Mouse (Mus musculus) midbrain, embryonic 11.5 days (tissue): ENCODE measurements around the gene Mmp14. TPM values are rescaled to one million over a fixed set of nuclear protein-coding genes. Genes with fewer than 3 reads are reported as not detected.

Experiments
- ATAC-seq: fragments of 200-750 bp; cut with Nextera tagmentation; 2 replicates; pipeline ENCODE4 v1.8.0; 2017; ENCODE audit warnings: moderate TSS enrichment, moderate library complexity; ENCODE audit not compliant: low FRiP score
- DNase-seq: peaks from one replicate; pipeline ENCODE4 v3.0.0; 2015; ENCODE audit warnings: low spot score; ENCODE audit errors: missing footprints
- H3K27ac ChIP-seq: fragments of 300-500 bp; sonication (generic); 2 replicates; pipeline ENCODE4 v1.5.1; 2014; ENCODE audit warnings: low read depth, low read length
- H3K27me3 ChIP-seq: fragments of 300-500 bp; sonication (generic); 2 replicates; pipeline ENCODE4 v1.6.1; 2014; ENCODE audit warnings: mild to moderate bottlenecking, low read length, moderate library complexity, mixed read lengths; ENCODE audit not compliant: control insufficient read depth, insufficient read depth
- H3K36me3 ChIP-seq: fragments of 300-500 bp; sonication (generic); 2 replicates; pipeline ENCODE4 v1.6.1; 2014; ENCODE audit warnings: mild to moderate bottlenecking, low read length, moderate library complexity, mixed read lengths; ENCODE audit not compliant: control insufficient read depth, insufficient read depth
- H3K4me1 ChIP-seq: fragments of 300-500 bp; sonication (generic); 2 replicates; pipeline ENCODE4 v1.6.1; 2014; ENCODE audit warnings: low read length; ENCODE audit not compliant: control insufficient read depth, insufficient read depth
- H3K4me2 ChIP-seq: fragments of 300-500 bp; sonication (generic); 2 replicates; pipeline ENCODE4 v1.6.1; 2014; ENCODE audit warnings: mild to moderate bottlenecking, moderate library complexity
- H3K4me3 ChIP-seq: fragments of 300-500 bp; sonication (generic); 2 replicates; pipeline ENCODE4 v1.5.1; 2014; ENCODE audit warnings: low read depth, low read length
- H3K9ac ChIP-seq: fragments of 300-500 bp; sonication (generic); 2 replicates; pipeline ENCODE4 v1.6.1; 2014; ENCODE audit warnings: low read length
- H3K9me3 ChIP-seq: fragments of 300-500 bp; sonication (generic); 2 replicates; pipeline ENCODE4 v1.6.1; 2016; ENCODE audit warnings: low read length; ENCODE audit not compliant: control insufficient read depth
- WGBS: fragments of 180-500 bp; shearing (Covaris S2); extraction: QIAGEN DNeasy Blood & Tissue Kit; methylation state at CpG from one replicate; pipeline ENCODE4 v1.1.7; 2014; 5-methylcytosine and 5-hydroxymethylcytosine counted together
- polyA plus RNA-seq: library from polyadenylated mRNA; unstranded; fragments of >200 nt; fragmentation: Nextera tagmentation; extraction: Ambion mirVana; gene quantifications from 2 replicates; pipeline ENCODE4 v1.2.1, GENCODE M21; 2014

The Mmp14 gene
- polyA plus RNA-seq, 1 experiment from 2014 or later: 57.4 TPM

- H3K27ac ChIP-seq: no peak overlapping the region
- no peaks in the 10 kb centered on the region for H3K27me3 ChIP-seq
- no peaks in the 10 kb centered on the region for H3K9me3 ChIP-seq
- no peak overlapping the region for H3K4me2 ChIP-seq
- DNase-seq: no peak
- no peaks in the 10 kb centered on the region for H3K36me3 ChIP-seq
- ATAC-seq: no peak
- H3K9ac ChIP-seq: no peak overlapping the region
- no peak overlapping the region for H3K4me3 ChIP-seq
- H3K4me1 ChIP-seq: no peaks in the 10 kb centered on the region
Observed at GRCm38 (mm10) chr14:54394309-54394708, 37.1 kb upstream of the Mmp14 start.

- H3K27ac ChIP-seq: no peak overlapping the region
- no peaks in the 10 kb centered on the region for H3K27me3 ChIP-seq
- H3K9ac ChIP-seq: no peak overlapping the region
- no peak overlapping the region for H3K4me3 ChIP-seq
- no peak for ATAC-seq
- no peaks in the 10 kb centered on the region for H3K36me3 ChIP-seq
- DNase-seq: no peak
- WGBS: 87% methylated on average over 7 of the region's 7 CpGs
- no peak overlapping the region for H3K4me2 ChIP-seq
- no peaks in the 10 kb centered on the region for H3K4me1 ChIP-seq
- H3K9me3 ChIP-seq: no peaks in the 10 kb centered on the region
Observed at GRCm38 (mm10) chr14:54396685-54397084, 34.7 kb upstream of the Mmp14 start.

- no peak overlapping the region for H3K4me3 ChIP-seq
- DNase-seq (no peak), ATAC-seq (no peak)
- H3K9ac ChIP-seq: no peak overlapping the region
- H3K9me3 ChIP-seq: no peaks in the 10 kb centered on the region
- H3K4me1 ChIP-seq: no peaks in the 10 kb centered on the region
- no peaks in the 10 kb centered on the region for H3K36me3 ChIP-seq
- H3K27ac ChIP-seq: no peak overlapping the region
- WGBS: 88% methylated on average over 7 of the region's 7 CpGs
- H3K4me2 ChIP-seq: no peak overlapping the region
- H3K27me3 ChIP-seq: no peaks in the 10 kb centered on the region
Observed at GRCm38 (mm10) chr14:54397872-54398527, 33.4 kb upstream of the Mmp14 start.

GRCm38 (mm10) chr14:54398528-54398916, 32.9 kb upstream of the Mmp14 start:
- no peak overlapping the region for H3K27ac ChIP-seq
- 86% methylated on average over 7 of the region's 7 CpGs for WGBS
- ATAC-seq: no peak
- H3K4me2 ChIP-seq: no peak overlapping the region
- H3K4me3 ChIP-seq: no peak overlapping the region
- no peak for DNase-seq
- no peaks in the 10 kb centered on the region for H3K9me3 ChIP-seq
- no peak overlapping the region for H3K9ac ChIP-seq
- H3K4me1 ChIP-seq: no peaks in the 10 kb centered on the region
- no peaks in the 10 kb centered on the region for H3K36me3 ChIP-seq
- no peaks in the 10 kb centered on the region for H3K27me3 ChIP-seq

GRCm38 (mm10) chr14:54398921-54399382, 32.5 kb upstream of the Mmp14 start:
- Histone ChIP-seq H3K9ac (no peak overlapping the region), H3K4me3 (no peak overlapping the region), H3K4me2 (no peak overlapping the region), H3K27me3 (no peaks in the 10 kb centered on the region), H3K4me1 (no peaks in the 10 kb centered on the region), H3K9me3 (no peaks in the 10 kb centered on the region), H3K36me3 (no peaks in the 10 kb centered on the region), H3K27ac (no peak overlapping the region)
- WGBS: 73% methylated on average over 8 of the region's 8 CpGs
- DNase-seq (no peak), ATAC-seq (no peak)

GRCm38 (mm10) chr14:54401723-54402122, 29.7 kb upstream of the Mmp14 start:
- Histone ChIP-seq H3K9ac (no peak overlapping the region), H3K4me3 (no peak overlapping the region), H3K4me1 (no peaks in the 10 kb centered on the region), H3K36me3 (no peaks in the 10 kb centered on the region), H3K9me3 (no peaks in the 10 kb centered on the region), H3K4me2 (no peak overlapping the region), H3K27me3 (no peaks in the 10 kb centered on the region), H3K27ac (no peak overlapping the region)
- DNase-seq: no peak
- 83% methylated on average over 3 of the region's 3 CpGs for WGBS
- no peak for ATAC-seq

GRCm38 (mm10) chr14:54408336-54409056, 22.9 kb upstream of the Mmp14 start:
- H3K27me3 ChIP-seq: no peaks in the 10 kb centered on the region
- H3K9ac ChIP-seq: no peak overlapping the region
- H3K4me1 ChIP-seq: 0 out of 2 replicates have a peak, but pooled peaks cover 2% of the 10 kb centered on the region
- H3K4me3 ChIP-seq: no peak overlapping the region
- H3K36me3 ChIP-seq: no peaks in the 10 kb centered on the region
- ATAC-seq: no peak
- peak; percentile 79 for DNase-seq
- H3K4me2 ChIP-seq: no peak overlapping the region
- no peak overlapping the region for H3K27ac ChIP-seq
- H3K9me3 ChIP-seq: no peaks in the 10 kb centered on the region
- WGBS: 82% methylated on average over 25 of the region's 25 CpGs

GRCm38 (mm10) chr14:54409057-54409645, 22.3 kb upstream of the Mmp14 start:
- Histone ChIP-seq H3K9me3 (no peaks in the 10 kb centered on the region), H3K27me3 (peaks cover 5% of the 10 kb centered on the region; the same call in 1 of the 2 replicates), H3K4me2 (no peak overlapping the region), H3K4me1 (peaks cover 5% of the 10 kb centered on the region), H3K4me3 (no peak overlapping the region), H3K36me3 (no peaks in the 10 kb centered on the region), H3K27ac (no peak overlapping the region), H3K9ac (no peak overlapping the region)
- DNase-seq (peak; percentile 61), ATAC-seq (no peak)
- WGBS: 83% methylated on average over 7 of the region's 7 CpGs
